Mouse (Mus musculus) E14TG2a.4 (cell line): ENCODE data around the gene Gm20388.

Experiments used
- CTCF ChIP-seq: conservative IDR thresholded peaks from 2 replicates; pipeline ENCODE4 v1.5.1; 2014; ENCODE audit warnings: low read length
- NANOG ChIP-seq: IDR thresholded peaks from 2 replicates; pipeline ENCODE4 v1.6.1; 2014; ENCODE audit warnings: borderline replicate concordance, low read length, mixed read lengths

GRCm38 (mm10) chr8:124284984-124285576, 4374.4 kb downstream of the Gm20388 start:
- no peak for TF ChIP-seq NANOG
- TF ChIP-seq CTCF, result no peak
